Mouse (Mus musculus): ENCODE results near the gene Golph3. TPM values are rescaled to one million over a fixed set of nuclear protein-coding genes. Genes with fewer than 3 reads are reported as not detected.

Gene Golph3
- polyA plus RNA-seq, 1 experiment = 124 TPM

DNA sequence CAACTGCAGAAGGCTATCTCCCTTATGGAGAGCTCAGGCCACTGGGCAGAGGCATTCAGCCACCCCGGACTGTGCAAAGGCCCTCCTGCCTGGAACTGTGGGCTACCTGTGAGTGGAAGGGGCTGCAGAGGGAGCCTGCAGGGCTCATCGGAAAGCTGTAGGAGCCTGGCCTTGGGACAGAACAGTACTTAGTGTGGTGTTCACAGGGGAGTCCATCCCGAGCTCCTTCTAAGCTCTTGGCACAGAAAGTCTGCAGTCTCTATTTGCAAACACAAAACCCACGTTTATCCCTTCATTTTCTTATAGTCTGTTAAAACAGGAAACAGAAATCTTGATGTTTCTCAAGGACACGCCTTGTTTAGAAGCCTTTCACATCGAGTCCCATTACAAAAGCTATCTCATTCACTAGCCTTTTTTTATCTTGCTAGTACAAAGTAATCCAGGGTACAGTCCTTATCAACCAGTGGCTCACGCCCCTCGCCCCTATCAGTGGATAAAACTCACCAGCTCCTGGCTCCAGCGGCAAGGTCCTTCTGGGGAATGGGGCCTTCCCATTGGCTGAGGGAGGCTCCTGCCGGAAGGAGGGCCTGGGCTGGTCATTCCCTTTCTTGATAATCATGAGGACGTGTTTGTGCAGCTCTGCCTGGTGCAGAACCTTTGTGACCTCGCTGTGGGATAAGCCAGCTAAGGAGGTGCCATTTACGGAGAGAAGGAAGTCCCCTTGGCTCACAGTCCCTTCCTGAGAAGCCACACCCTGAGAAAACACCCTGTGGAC, 46.2 kb downstream of the Golph3 start:
- Histone ChIP-seq H3K4me1 (ENCODE audit: control insufficient read depth, insufficient read depth, low read length) (no peaks in the 10 kb centered on the region), H3K9ac (ENCODE audit: low read depth, poor library complexity, severe bottlenecking) (no peak overlapping the region), H3K27me3 (ENCODE audit: control insufficient read depth, insufficient read depth, low read length, poor library complexity, severe bottlenecking) (no peaks in the 10 kb centered on the region), H3K27ac (ENCODE audit: insufficient read depth, low read length) (no peak overlapping the region), H3K9me3 (replicated peaks; ENCODE audit: control insufficient read depth, insufficient read depth, low read length, poor library complexity, severe bottlenecking) (no peaks in the 10 kb centered on the region), H3K36me3 (ENCODE audit: control insufficient read depth, insufficient read depth, low read length, poor library complexity, severe bottlenecking) (no peaks in the 10 kb centered on the region), H3K4me3 (ENCODE audit: low read depth, low read length) (no peak overlapping the region)
- TF ChIP-seq POLR2A (IDR thresholded peaks at IDR 0.05; ENCODE audit: insufficient read depth, low read length) (no peak), EP300 (IDR thresholded peaks at IDR 0.05; ENCODE audit: insufficient read depth, low read depth, low read length) (no peak), CTCF (IDR thresholded peaks at IDR 0.05; ENCODE audit: low read depth, low read length) (no peak)

- TF ChIP-seq CTCF (IDR thresholded peaks at IDR 0.05; ENCODE audit: low read depth, low read length) (no peak), POLR2A (IDR thresholded peaks at IDR 0.05; ENCODE audit: insufficient read depth, low read length) (no peak), EP300 (IDR thresholded peaks at IDR 0.05; ENCODE audit: insufficient read depth, low read depth, low read length) (no peak)
- H3K27me3 ChIP-seq (ENCODE audit: control insufficient read depth, insufficient read depth, low read length, poor library complexity, severe bottlenecking) = no peaks in the 10 kb centered on the region
- no peaks in the 10 kb centered on the region for H3K36me3 ChIP-seq (ENCODE audit: control insufficient read depth, insufficient read depth, low read length, poor library complexity, severe bottlenecking)
- no peaks in the 10 kb centered on the region for H3K4me1 ChIP-seq (ENCODE audit: control insufficient read depth, insufficient read depth, low read length)
- no peaks in the 10 kb centered on the region for H3K9me3 ChIP-seq (replicated peaks; ENCODE audit: control insufficient read depth, insufficient read depth, low read length, poor library complexity, severe bottlenecking)
- no peak overlapping the region for H3K9ac ChIP-seq (ENCODE audit: low read depth, poor library complexity, severe bottlenecking)
- no peak overlapping the region for H3K27ac ChIP-seq (ENCODE audit: insufficient read depth, low read length)
- H3K4me3 ChIP-seq (ENCODE audit: low read depth, low read length) = no peak overlapping the region
Measured at GRCm38 (mm10) chr15:12368357-12368756, 47.1 kb downstream of the Golph3 start.

- Histone ChIP-seq H3K9me3 (replicated peaks; ENCODE audit: control insufficient read depth, insufficient read depth, low read length, poor library complexity, severe bottlenecking) (no peaks in the 10 kb centered on the region), H3K9ac (ENCODE audit: low read depth, poor library complexity, severe bottlenecking) (no peak overlapping the region), H3K27ac (ENCODE audit: insufficient read depth, low read length) (no peak overlapping the region), H3K4me3 (ENCODE audit: low read depth, low read length) (no peak overlapping the region), H3K36me3 (ENCODE audit: control insufficient read depth, insufficient read depth, low read length, poor library complexity, severe bottlenecking) (no peaks in the 10 kb centered on the region), H3K27me3 (ENCODE audit: control insufficient read depth, insufficient read depth, low read length, poor library complexity, severe bottlenecking) (no peaks in the 10 kb centered on the region), H3K4me1 (ENCODE audit: control insufficient read depth, insufficient read depth, low read length) (no peaks in the 10 kb centered on the region)
- TF ChIP-seq EP300 (IDR thresholded peaks at IDR 0.05; ENCODE audit: insufficient read depth, low read depth, low read length) = no peak
- TF ChIP-seq POLR2A (IDR thresholded peaks at IDR 0.05; ENCODE audit: insufficient read depth, low read length) = no peak
- TF ChIP-seq CTCF (IDR thresholded peaks at IDR 0.05; ENCODE audit: low read depth, low read length) = no peak
Measured at GRCm38 (mm10) chr15:12368850-12369249, 47.6 kb downstream of the Golph3 start.

GRCm38 (mm10) chr15:12370096-12370495, 48.8 kb downstream of the Golph3 start:
- Histone ChIP-seq H3K36me3 (ENCODE audit: control insufficient read depth, insufficient read depth, low read length, poor library complexity, severe bottlenecking) (no peaks in the 10 kb centered on the region), H3K4me1 (ENCODE audit: control insufficient read depth, insufficient read depth, low read length) (no peaks in the 10 kb centered on the region), H3K9ac (ENCODE audit: low read depth, poor library complexity, severe bottlenecking) (no peak overlapping the region), H3K27ac (ENCODE audit: insufficient read depth, low read length) (no peak overlapping the region), H3K4me3 (ENCODE audit: low read depth, low read length) (no peak overlapping the region), H3K27me3 (ENCODE audit: control insufficient read depth, insufficient read depth, low read length, poor library complexity, severe bottlenecking) (no peaks in the 10 kb centered on the region), H3K9me3 (replicated peaks; ENCODE audit: control insufficient read depth, insufficient read depth, low read length, poor library complexity, severe bottlenecking) (no peaks in the 10 kb centered on the region)
- TF ChIP-seq EP300 (IDR thresholded peaks at IDR 0.05; ENCODE audit: insufficient read depth, low read depth, low read length) (no peak), POLR2A (IDR thresholded peaks at IDR 0.05; ENCODE audit: insufficient read depth, low read length) (no peak), CTCF (IDR thresholded peaks at IDR 0.05; ENCODE audit: low read depth, low read length) (no peak)

- Histone ChIP-seq H3K27ac (ENCODE audit: insufficient read depth, low read length) (no peak overlapping the region), H3K9ac (ENCODE audit: low read depth, poor library complexity, severe bottlenecking) (no peak overlapping the region), H3K27me3 (ENCODE audit: control insufficient read depth, insufficient read depth, low read length, poor library complexity, severe bottlenecking) (no peaks in the 10 kb centered on the region), H3K9me3 (replicated peaks; ENCODE audit: control insufficient read depth, insufficient read depth, low read length, poor library complexity, severe bottlenecking) (no peaks in the 10 kb centered on the region), H3K4me1 (ENCODE audit: control insufficient read depth, insufficient read depth, low read length) (no peaks in the 10 kb centered on the region), H3K4me3 (ENCODE audit: low read depth, low read length) (no peak overlapping the region), H3K36me3 (ENCODE audit: control insufficient read depth, insufficient read depth, low read length, poor library complexity, severe bottlenecking) (no peaks in the 10 kb centered on the region)
- TF ChIP-seq POLR2A (IDR thresholded peaks at IDR 0.05; ENCODE audit: insufficient read depth, low read length) (no peak), CTCF (IDR thresholded peaks at IDR 0.05; ENCODE audit: low read depth, low read length) (peak; percentile 73)
Measured at GRCm38 (mm10) chr15:12371183-12371582, 49.9 kb downstream of the Golph3 start.

GRCm38 (mm10) chr15:12373496-12373895, 52.2 kb downstream of the Golph3 start:
- H3K9ac ChIP-seq (ENCODE audit: low read depth, poor library complexity, severe bottlenecking) = no peak overlapping the region
- no peak overlapping the region for H3K27ac ChIP-seq (ENCODE audit: insufficient read depth, low read length)
- H3K36me3 ChIP-seq (ENCODE audit: control insufficient read depth, insufficient read depth, low read length, poor library complexity, severe bottlenecking) = no peaks in the 10 kb centered on the region
- no peaks in the 10 kb centered on the region for H3K4me1 ChIP-seq (ENCODE audit: control insufficient read depth, insufficient read depth, low read length)
- H3K27me3 ChIP-seq (ENCODE audit: control insufficient read depth, insufficient read depth, low read length, poor library complexity, severe bottlenecking) = no peaks in the 10 kb centered on the region
- H3K4me3 ChIP-seq (ENCODE audit: low read depth, low read length) = no peak overlapping the region
- TF ChIP-seq CTCF (IDR thresholded peaks at IDR 0.05; ENCODE audit: low read depth, low read length) (no peak), POLR2A (IDR thresholded peaks at IDR 0.05; ENCODE audit: insufficient read depth, low read length) (no peak), EP300 (IDR thresholded peaks at IDR 0.05; ENCODE audit: insufficient read depth, low read depth, low read length) (no peak)
- H3K9me3 ChIP-seq (replicated peaks; ENCODE audit: control insufficient read depth, insufficient read depth, low read length, poor library complexity, severe bottlenecking) = no peaks in the 10 kb centered on the region

All from ES-Bruce4 (cell line).